Mouse (Mus musculus) thymus, adult 2 months (tissue): Measurements from ENCODE around the gene Ubr4. TPM values are rescaled to one million over a fixed set of nuclear protein-coding genes. Genes with fewer than 3 reads are reported as not detected.

ENCODE experiments used
- DNase-seq: peaks from one replicate; pipeline ENCODE4 v3.0.0; 2021
- H3K27ac ChIP-seq: fragments of 200-500 bp; 2 replicates; pipeline ENCODE4 v1.5.1; 2012; ENCODE audit warnings: low read length, control low read depth; ENCODE audit not compliant: control insufficient read depth, insufficient read depth
- H3K27me3 ChIP-seq: fragments of 200-500 bp; 2 replicates; pipeline ENCODE4 v1.6.1; 2012; ENCODE audit warnings: mild to moderate bottlenecking, low read length, moderate library complexity, mixed read lengths; ENCODE audit not compliant: control insufficient read depth, insufficient read depth
- H3K36me3 ChIP-seq: fragments of 200-500 bp; 2 replicates; pipeline ENCODE4 v1.6.1; 2012; ENCODE audit warnings: mild to moderate bottlenecking, low read length, moderate library complexity; ENCODE audit not compliant: control insufficient read depth, insufficient read depth
- H3K4me1 ChIP-seq: fragments of 200-500 bp; replicated peaks from 2 replicates; pipeline ENCODE4 v1.6.1; 2012; ENCODE audit warnings: low read length; ENCODE audit not compliant: control insufficient read depth, insufficient read depth
- H3K4me3 ChIP-seq: fragments of 200-500 bp; 2 replicates; pipeline ENCODE4 v1.5.1; 2012; ENCODE audit warnings: mild to moderate bottlenecking, low read length, control low read depth, moderate library complexity; ENCODE audit not compliant: control insufficient read depth, insufficient read depth
- CTCF ChIP-seq: fragments of 200-500 bp; IDR thresholded peaks from 2 replicates; pipeline ENCODE4 v1.5.1; 2012; ENCODE audit warnings: mild to moderate bottlenecking, control low read depth, low read length, moderate library complexity, borderline replicate concordance; ENCODE audit not compliant: control insufficient read depth, poor library complexity, insufficient read depth; ENCODE audit errors: extremely low read depth
- POLR2A ChIP-seq: fragments of 200-500 bp; IDR thresholded peaks from 2 replicates; pipeline ENCODE4 v1.6.1; 2012; ENCODE audit warnings: mild to moderate bottlenecking, low read length, control low read depth, moderate library complexity; ENCODE audit not compliant: control insufficient read depth, poor library complexity, insufficient read depth; ENCODE audit errors: extremely low read depth
- WGBS: fragments of 180-500 bp; shearing (Covaris S2); methylation state at CpG from one replicate; pipeline ENCODE4 v1.1.7; 2018; 5-methylcytosine and 5-hydroxymethylcytosine counted together
- polyA plus RNA-seq: library from polyadenylated mRNA; depleted of rRNA; stranded (reverse); fragments of >200 nt; gene quantifications from 2 replicates; pipeline ENCODE4 v1.2.3, GENCODE M21; 2012

Ubr4 gene
- polyA plus RNA-seq, 1 experiment = 301 TPM

DNA sequence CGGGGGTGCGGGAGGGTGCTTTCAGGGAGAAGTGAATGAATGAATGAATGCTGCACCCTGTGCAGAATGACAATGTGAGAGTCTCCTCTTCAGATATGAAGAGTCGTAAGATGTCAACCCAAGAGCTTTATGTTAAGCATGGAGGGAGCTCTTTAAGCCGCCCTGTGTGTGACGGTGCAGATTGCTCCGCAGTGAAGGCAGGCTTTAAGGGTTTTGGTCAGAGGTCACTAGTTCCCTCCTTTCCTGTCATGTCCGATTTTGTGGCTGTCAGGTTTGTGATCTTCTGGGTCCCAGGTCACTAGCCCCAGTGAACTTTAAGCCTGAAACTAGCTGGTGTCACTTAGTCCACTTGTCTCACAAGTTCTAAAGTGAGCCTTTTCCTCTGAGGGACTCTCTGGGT lies 423 bp downstream of the Ubr4 start:
- Histone ChIP-seq H3K4me3 (peak overlapping the region; percentile 69), H3K36me3 (peaks cover 14% of the 10 kb centered on the region), H3K27me3 (no peaks in the 10 kb centered on the region), H3K27ac (no peak overlapping the region), H3K4me1 (peaks cover 15% of the 10 kb centered on the region)
- WGBS = 1% methylated on average over 7 of the region's 7 CpGs
- DNase-seq = no peak
- TF ChIP-seq POLR2A (no peak), CTCF (no peak)

DNA sequence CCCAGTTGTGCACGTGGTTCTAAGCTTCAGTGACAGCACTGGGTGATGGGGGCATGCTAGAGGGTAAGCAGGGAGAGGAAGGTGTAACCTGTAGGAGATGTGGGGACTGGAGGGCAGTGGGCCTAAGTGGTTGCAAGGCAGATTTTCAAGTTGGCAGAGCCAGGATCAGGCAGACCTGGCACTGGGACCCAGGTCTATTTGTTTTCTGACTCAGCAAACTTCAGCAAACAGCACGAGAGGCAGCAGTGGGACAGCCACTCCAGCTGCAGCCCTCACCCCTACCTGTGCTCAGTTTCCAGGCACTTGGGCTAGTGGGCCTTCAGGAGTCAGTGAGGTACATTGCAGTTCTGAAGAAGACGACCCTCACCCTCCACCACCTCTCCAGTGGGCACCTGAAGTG lies 4.8 kb downstream of the Ubr4 start:
- Histone ChIP-seq H3K36me3 (peaks cover 29% of the 10 kb centered on the region), H3K27ac (no peak overlapping the region), H3K4me1 (peaks cover 5% of the 10 kb centered on the region), H3K4me3 (no peak overlapping the region), H3K27me3 (no peaks in the 10 kb centered on the region)
- no peak for TF ChIP-seq CTCF
- TF ChIP-seq POLR2A = no peak
- 93% methylated on average over 3 of the region's 3 CpGs for WGBS
- DNase-seq = no peak

DNA sequence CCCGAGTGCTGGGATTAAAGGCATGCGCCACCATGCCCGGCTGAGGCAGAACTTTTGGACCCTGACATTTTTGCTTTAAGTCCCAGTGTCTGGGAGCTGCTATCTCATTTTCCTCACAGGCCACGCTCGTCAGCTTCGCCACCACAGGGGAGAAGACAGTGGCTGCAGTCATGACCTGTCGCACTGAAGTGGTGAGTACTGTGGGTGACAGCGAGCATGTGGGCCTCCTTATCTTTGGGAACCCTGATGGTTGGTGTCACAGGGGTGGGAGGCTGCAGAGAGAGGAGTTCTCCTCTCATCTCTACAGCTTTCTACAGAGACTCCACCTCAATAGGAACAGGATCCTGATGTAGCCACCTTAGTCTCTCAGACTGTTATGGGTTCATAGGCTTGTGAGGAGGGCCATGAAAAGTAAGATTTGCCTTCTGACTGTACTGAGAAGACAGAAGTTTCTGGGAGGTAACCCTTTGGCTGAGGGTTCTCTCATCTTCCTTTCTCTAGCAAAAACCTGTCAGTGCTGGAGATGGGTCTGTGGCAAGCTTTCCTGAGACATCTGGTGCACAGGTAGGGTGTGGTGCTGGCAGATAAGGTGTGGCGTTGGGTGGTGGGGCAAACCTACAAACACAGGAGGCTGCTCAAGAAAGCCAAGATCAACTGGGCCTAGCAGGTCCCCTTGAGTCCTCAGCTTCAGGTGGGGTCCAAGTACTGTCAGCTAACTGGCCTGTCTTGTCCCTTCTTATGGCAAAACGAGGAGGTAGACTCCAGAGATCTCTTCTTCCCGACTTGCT lies 8.5 kb downstream of the Ubr4 start:
- H3K4me3 ChIP-seq = no peak overlapping the region
- DNase-seq = no peak
- no peaks in the 10 kb centered on the region for H3K4me1 ChIP-seq
- WGBS = 97% methylated on average over 11 of the region's 11 CpGs
- no peak overlapping the region for H3K27ac ChIP-seq
- H3K36me3 ChIP-seq = peaks cover 61% of the 10 kb centered on the region
- H3K27me3 ChIP-seq = no peaks in the 10 kb centered on the region
- TF ChIP-seq CTCF = no peak
- TF ChIP-seq POLR2A = no peak

DNA sequence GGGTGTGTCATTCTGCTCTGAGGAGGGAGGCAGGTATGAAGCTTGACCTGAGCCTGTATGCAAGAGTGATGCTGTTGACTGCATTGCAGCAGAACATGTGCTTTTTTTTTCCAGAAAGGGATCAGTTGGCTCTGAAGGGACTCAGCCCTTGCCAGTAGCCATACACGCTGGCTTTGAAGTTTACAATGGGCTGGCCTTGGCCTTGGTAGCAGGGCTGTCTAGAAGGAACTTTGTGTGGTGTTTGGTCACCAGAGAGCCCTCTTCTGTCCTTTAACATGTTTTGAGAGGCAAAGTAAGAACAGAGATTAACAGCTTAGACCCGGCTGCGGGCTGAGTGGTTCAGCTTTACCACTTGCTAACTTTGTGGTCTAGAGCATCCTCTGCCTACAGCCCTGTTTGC lies 14.9 kb downstream of the Ubr4 start:
- 95% methylated on average over 3 of the region's 3 CpGs for WGBS
- H3K36me3 ChIP-seq = peaks cover 75% of the 10 kb centered on the region
- no peak overlapping the region for H3K27ac ChIP-seq
- no peaks in the 10 kb centered on the region for H3K27me3 ChIP-seq
- no peaks in the 10 kb centered on the region for H3K4me1 ChIP-seq
- TF ChIP-seq POLR2A = no peak
- no peak for TF ChIP-seq CTCF
- DNase-seq = no peak
- H3K4me3 ChIP-seq = no peak overlapping the region

DNA sequence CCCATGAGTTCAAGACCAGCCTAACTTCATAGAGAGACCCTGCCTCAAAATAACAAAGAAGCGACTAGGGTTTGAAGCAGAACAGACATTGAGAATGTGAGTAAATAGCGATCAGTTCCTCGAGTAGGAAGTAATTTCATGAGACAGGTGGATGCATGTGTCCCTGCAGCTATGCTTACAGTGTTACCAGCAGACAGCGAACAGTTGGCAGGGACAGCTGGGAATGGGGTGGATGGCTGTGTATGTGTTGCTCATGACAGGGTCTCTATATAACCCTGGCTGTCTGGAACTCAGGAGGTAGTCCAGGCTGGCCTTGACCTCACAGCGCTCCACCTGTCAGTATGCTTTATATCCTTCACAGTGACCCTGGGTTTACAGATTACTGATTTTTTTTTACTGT lies 15.6 kb downstream of the Ubr4 start:
- 98% methylated on average over 5 of the region's 5 CpGs for WGBS
- no peak for DNase-seq
- no peaks in the 10 kb centered on the region for H3K27me3 ChIP-seq
- no peak for TF ChIP-seq CTCF
- peaks cover 72% of the 10 kb centered on the region for H3K36me3 ChIP-seq
- no peaks in the 10 kb centered on the region for H3K4me1 ChIP-seq
- no peak overlapping the region for H3K27ac ChIP-seq
- H3K4me3 ChIP-seq = no peak overlapping the region

DNA sequence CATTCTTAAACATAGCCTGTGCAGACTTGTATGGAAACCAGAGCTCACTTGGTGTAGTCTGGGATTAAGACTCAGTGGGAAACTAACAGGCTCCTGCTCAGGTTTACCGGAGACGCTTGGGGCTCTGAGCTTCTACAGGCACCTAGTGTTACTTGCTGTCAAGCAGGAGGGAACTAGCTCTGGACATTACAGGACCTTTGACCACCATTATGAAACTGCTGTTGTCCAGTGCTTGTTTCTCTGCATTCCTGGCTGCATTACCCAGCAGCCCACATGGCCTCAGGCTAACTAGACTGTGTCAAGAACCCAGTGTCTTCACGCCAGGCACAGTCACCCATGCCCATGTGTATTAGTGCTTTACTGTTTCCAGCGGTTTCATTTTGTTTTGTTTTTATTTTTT lies 20.7 kb downstream of the Ubr4 start:
- H3K36me3 ChIP-seq = peaks cover 36% of the 10 kb centered on the region
- H3K27me3 ChIP-seq = no peaks in the 10 kb centered on the region
- 97% methylated on average over 4 of the region's 4 CpGs for WGBS
- no peak for TF ChIP-seq POLR2A
- TF ChIP-seq CTCF = no peak
- no peak for DNase-seq
- no peak overlapping the region for H3K27ac ChIP-seq
- no peak overlapping the region for H3K4me3 ChIP-seq
- no peaks in the 10 kb centered on the region for H3K4me1 ChIP-seq

DNA sequence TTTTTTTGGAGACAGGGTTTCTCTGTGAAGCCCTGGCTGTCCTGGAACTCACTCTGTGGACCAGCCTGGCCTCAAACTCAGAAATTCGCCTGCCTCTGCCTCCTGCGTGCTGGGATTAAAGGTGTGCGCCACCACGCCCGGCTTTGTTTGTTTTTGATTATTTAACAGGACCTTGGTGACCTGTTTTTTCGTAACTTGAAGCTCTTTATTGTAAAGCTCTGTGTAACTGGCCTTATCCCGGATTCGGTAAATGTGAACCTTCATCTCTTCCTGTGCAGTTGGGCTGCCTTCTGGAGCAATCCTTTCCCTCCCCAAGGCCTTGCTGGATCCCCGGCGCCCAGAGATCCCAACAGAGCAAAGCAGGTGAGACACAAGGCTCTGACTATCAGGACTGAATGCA lies 21.1 kb downstream of the Ubr4 start:
- Histone ChIP-seq H3K27me3 (no peaks in the 10 kb centered on the region), H3K4me3 (no peak overlapping the region), H3K36me3 (peaks cover 32% of the 10 kb centered on the region), H3K4me1 (no peaks in the 10 kb centered on the region), H3K27ac (no peak overlapping the region)
- no peak for DNase-seq
- no peak for TF ChIP-seq CTCF
- TF ChIP-seq POLR2A = no peak
- WGBS = 96% methylated on average over 10 of the region's 10 CpGs
